Mouse (Mus musculus): ENCODE results near the gene Mfsd4b2.

The Mfsd4b2 gene

DNA sequence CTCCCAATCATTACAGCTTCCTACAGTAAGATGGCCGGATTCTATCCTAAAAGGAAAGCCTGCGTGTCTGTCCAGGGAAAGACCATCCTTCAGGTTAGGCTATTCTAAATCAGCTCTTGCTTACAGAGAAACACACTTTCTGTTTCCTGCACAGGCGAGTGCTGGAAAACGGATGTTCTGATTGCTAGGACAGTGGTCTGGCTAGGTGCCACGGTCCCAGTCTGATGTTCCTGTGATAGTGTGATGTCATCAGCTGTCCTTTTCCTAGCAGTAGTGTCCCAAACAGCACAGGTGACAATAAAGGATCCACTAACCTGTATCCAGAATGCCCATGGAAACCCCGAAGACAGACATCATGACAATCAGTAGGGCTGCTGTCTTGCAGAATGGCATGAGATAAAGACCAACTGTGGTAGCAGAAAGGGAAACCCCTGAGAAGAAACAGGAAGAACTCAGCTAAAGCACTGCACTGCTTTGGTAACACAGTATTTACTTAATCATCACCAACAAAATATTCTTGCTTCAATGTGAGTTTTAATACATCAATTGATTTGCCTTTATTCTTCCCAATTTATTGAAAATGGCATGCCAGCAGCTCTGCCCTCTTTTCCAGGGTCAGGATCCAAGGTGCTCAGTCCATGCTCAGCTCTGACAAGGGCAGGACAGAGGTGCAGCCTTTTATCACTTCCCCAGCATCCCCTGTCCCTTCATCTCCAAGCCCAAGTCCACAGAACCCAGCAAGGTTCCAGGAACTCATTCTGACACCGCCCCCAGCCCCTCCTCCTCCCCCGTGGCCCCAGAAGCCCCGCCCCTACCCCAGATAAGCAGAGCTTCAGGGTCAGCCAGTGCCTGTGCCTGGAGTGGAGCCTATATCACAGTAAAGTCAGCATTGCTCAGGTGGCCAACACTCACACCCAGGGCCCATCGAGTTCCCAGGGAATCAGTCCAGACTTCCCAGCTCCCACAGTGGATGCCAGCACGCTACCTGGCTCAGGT, 32.7 kb downstream of the Mfsd4b2 start:
- in situ Hi-C loops (cut with MseI, MboI) = no loop called here

DNA sequence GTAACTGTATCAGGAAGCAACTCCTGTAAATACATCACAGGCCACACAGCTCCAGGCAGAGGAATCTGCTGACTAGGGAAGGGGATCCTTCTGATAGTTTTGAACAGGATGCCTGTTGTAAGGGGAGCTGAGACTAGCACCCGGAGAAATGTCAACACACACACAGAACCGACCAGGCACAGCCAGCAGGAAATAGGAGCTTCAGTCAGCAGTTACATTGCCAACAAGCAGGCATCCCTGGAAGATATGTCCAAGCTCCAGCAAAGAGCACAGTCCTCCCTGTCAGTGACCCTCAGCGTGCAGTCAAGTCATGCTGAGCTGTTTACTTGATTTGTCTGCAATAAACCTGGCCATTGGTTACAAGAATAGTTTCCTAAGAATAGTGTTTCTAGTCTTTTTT, 38.1 kb downstream of the Mfsd4b2 start:
- in situ Hi-C loops (cut with MseI, MboI) = no loop called here

All from mouse trophoblast stem cell (cell line).